Mouse (Mus musculus): Measurements from ENCODE around the gene Ipmk. TPM values are rescaled to one million over a fixed set of nuclear protein-coding genes. Genes with fewer than 3 reads are reported as not detected.

The Ipmk gene
- polyA plus RNA-seq, 1 experiment from 2014 or later: 14.0 TPM

DNA sequence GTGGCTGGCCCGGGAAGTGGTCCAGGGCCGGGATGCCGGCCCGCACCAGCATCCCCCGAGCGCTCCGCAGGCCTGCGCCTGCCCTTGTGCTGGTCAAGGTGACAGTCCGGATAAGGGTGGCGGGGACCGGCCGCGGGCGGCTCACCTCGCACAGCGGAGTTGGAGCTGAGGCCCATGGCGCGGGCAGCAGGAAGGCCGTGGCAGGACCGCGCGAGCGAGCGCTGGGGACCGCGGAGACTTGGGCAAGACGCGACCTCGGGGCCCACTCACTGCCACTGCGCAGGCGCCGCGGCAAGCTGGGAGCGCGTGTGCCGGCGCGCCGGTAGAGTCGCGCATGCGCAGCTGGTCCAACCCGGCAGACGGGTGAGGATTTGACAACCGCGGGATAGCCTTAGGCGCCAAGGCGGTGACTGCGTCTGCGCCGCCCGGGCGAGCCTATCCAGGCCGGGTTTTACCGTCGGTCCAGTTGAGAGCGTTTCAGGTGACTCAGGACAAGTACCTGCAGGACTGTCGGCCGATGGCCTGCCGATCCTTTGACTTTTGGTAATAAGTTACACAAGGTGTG, 2.9 kb upstream of the Ipmk start, which contains the start of gene Cisd1:
Cisd1 (minus strand) TSS at position 376 of the 565 bp plus-strand sequence.
- H3K4me3 ChIP-seq (ENCODE audit: low read length): peak within 1 kb of the TSS; percentile 68
- no peaks in the 10 kb centered on the region for H3K36me3 ChIP-seq (ENCODE audit: control insufficient read depth, insufficient read depth, low read length)
- under 1% methylated on average over 59 of the region's 60 CpGs for WGBS
- no peaks in the 10 kb centered on the region for H3K27me3 ChIP-seq (ENCODE audit: control insufficient read depth, insufficient read depth, low read depth, low read length)
- no peaks in the 10 kb centered on the region for H3K9me3 ChIP-seq (ENCODE audit: control insufficient read depth, low read length)
- peaks cover 25% of the 10 kb centered on the region for H3K4me1 ChIP-seq (replicated peaks; ENCODE audit: control insufficient read depth, insufficient read depth, low read length)
- peak within 1 kb of the TSS; percentile 32; the same call in 1 of the 2 replicates for H3K27ac ChIP-seq (ENCODE audit: low read length)
- peak within 1 kb of the TSS; percentile 66 for H3K9ac ChIP-seq (ENCODE audit: low read length)
- H3K4me2 ChIP-seq (ENCODE audit: low read depth, low read length): peak within 1 kb of the TSS; percentile 56
- peak; percentile 75 for ATAC-seq (ENCODE audit: low read depth)

DNA sequence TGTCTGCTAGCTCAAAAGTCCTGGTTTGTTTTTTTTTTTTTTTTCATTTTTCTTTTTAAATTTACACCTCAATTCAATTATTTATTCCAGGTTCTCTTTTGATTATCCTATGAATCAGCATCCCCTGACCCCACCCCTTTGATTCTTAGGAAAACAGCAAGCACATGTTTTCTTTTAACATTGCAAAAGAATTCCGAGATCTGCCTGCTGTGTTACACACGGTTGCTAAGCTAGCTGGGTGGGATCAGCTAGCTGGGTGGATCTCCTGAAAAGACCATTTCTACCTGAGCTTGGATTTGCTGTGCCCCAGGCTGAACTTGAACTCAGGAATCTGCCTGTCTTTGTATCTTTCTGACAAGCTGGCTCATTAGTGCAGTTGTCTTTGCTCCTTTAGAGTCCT, 1.5 kb upstream of the Ipmk start:
- Histone ChIP-seq H3K27me3 (ENCODE audit: control insufficient read depth, insufficient read depth, low read depth, low read length) (no peaks in the 10 kb centered on the region), H3K36me3 (ENCODE audit: control insufficient read depth, insufficient read depth, low read length) (no peaks in the 10 kb centered on the region), H3K4me1 (replicated peaks; ENCODE audit: control insufficient read depth, insufficient read depth, low read length) (peaks cover 25% of the 10 kb centered on the region), H3K9ac (ENCODE audit: low read length) (no peak overlapping the region), H3K4me3 (ENCODE audit: low read length) (no peak overlapping the region), H3K4me2 (ENCODE audit: low read depth, low read length) (no peak overlapping the region), H3K27ac (ENCODE audit: low read length) (no peak overlapping the region), H3K9me3 (ENCODE audit: control insufficient read depth, low read length) (no peaks in the 10 kb centered on the region)
- no peak for ATAC-seq (ENCODE audit: low read depth)
- WGBS: 55% methylated on average over 2 of the region's 2 CpGs

GRCm38 (mm10) chr10:71346722-71347508, 648 bp upstream of the Ipmk start:
- Histone ChIP-seq H3K9me3 (ENCODE audit: control insufficient read depth, low read length) (no peaks in the 10 kb centered on the region), H3K36me3 (ENCODE audit: control insufficient read depth, insufficient read depth, low read length) (no peaks in the 10 kb centered on the region), H3K27ac (ENCODE audit: low read length) (peak overlapping the region; percentile 72; the same call in 1 of the 2 replicates), H3K9ac (ENCODE audit: low read length) (peak overlapping the region; percentile 79), H3K4me3 (ENCODE audit: low read length) (peak overlapping the region; percentile 71), H3K4me2 (ENCODE audit: low read depth, low read length) (peak overlapping the region; percentile 83), H3K27me3 (ENCODE audit: control insufficient read depth, insufficient read depth, low read depth, low read length) (no peaks in the 10 kb centered on the region), H3K4me1 (replicated peaks; ENCODE audit: control insufficient read depth, insufficient read depth, low read length) (peaks cover 25% of the 10 kb centered on the region)
- ATAC-seq (ENCODE audit: low read depth): no peak
- 11% methylated on average over 13 of the region's 13 CpGs for WGBS

DNA sequence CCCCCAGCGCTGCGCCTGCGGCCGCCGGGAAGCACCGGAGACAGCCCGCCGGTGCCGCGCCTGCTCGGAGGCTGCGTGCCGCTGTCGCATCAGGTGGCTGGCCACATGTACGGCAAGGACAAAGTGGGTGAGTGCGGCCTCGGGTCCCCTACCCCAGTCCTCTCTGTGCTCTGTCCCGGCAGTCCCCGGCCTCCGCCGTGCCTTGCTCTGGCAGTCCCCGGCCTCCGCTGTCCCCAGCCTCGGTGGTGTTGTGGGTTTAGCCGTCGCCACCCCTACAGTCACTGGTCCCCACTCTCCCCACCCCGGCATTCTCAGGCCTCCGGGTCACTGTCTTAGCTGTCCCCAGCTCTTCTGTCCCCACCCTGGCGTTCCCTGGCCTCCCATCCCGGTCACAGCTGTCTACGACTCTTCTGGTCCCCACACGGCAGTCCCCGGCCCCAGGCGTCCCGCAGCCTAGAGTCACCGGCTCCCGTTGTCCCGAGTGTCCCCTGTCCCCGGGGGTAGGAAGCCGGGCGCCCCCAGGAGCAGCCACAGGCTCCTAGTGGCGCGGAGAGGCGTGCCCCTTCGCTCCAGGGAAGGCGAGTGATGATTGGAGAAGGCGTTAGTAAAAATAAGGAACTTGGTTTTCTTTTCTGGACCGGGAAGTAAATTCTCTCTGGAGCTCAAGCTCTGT, 537 bp downstream of the Ipmk start:
- peak; percentile 45 for ATAC-seq (ENCODE audit: low read depth)
- Histone ChIP-seq H3K4me2 (ENCODE audit: low read depth, low read length) (peak overlapping the region; percentile 83), H3K9ac (ENCODE audit: low read length) (peak overlapping the region; percentile 79), H3K36me3 (ENCODE audit: control insufficient read depth, insufficient read depth, low read length) (no peaks in the 10 kb centered on the region), H3K27ac (ENCODE audit: low read length) (peak overlapping the region; percentile 78), H3K9me3 (ENCODE audit: control insufficient read depth, low read length) (no peaks in the 10 kb centered on the region), H3K4me1 (replicated peaks; ENCODE audit: control insufficient read depth, insufficient read depth, low read length) (peaks cover 25% of the 10 kb centered on the region), H3K4me3 (ENCODE audit: low read length) (peak overlapping the region; percentile 71), H3K27me3 (ENCODE audit: control insufficient read depth, insufficient read depth, low read depth, low read length) (no peaks in the 10 kb centered on the region)
- WGBS: under 1% methylated on average over 47 of the region's 48 CpGs

GRCm38 (mm10) chr10:71348637-71349280, 1.2 kb downstream of the Ipmk start:
- 14% methylated on average over 16 of the region's 16 CpGs for WGBS
- peak overlapping the region; percentile 78 for H3K27ac ChIP-seq (ENCODE audit: low read length)
- peak overlapping the region; percentile 71 for H3K4me3 ChIP-seq (ENCODE audit: low read length)
- H3K27me3 ChIP-seq (ENCODE audit: control insufficient read depth, insufficient read depth, low read depth, low read length): no peaks in the 10 kb centered on the region
- H3K9ac ChIP-seq (ENCODE audit: low read length): peak overlapping the region; percentile 79
- ATAC-seq (ENCODE audit: low read depth): no peak
- H3K4me1 ChIP-seq (replicated peaks; ENCODE audit: control insufficient read depth, insufficient read depth, low read length): peaks cover 23% of the 10 kb centered on the region
- peak overlapping the region; percentile 83 for H3K4me2 ChIP-seq (ENCODE audit: low read depth, low read length)
- no peaks in the 10 kb centered on the region; the same call in 1 of the 2 replicates for H3K36me3 ChIP-seq (ENCODE audit: control insufficient read depth, insufficient read depth, low read length)
- no peaks in the 10 kb centered on the region for H3K9me3 ChIP-seq (ENCODE audit: control insufficient read depth, low read length)

DNA sequence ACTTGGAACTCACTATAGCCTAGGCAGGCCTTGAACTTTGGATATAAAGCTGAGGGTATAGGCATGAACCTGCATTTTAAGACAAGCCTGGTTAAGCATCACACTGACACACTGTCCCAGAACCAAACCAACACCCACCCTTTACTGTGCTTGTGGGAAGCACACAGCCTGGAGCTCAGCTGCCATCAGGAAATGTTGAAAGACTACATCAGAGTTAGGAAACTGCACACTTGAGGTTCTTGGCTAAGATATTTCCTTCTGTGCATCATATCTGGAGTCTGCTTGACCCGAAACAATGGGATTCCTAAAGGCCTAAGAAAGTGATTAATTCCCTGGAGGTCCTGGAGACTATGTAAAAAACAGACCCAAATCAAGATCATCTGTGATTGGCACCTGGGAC, 1.7 kb downstream of the Ipmk start:
- no peak overlapping the region for H3K27ac ChIP-seq (ENCODE audit: low read length)
- ATAC-seq (ENCODE audit: low read depth): no peak
- no peaks in the 10 kb centered on the region for H3K9me3 ChIP-seq (ENCODE audit: control insufficient read depth, low read length)
- no peaks in the 10 kb centered on the region for H3K27me3 ChIP-seq (ENCODE audit: control insufficient read depth, insufficient read depth, low read depth, low read length)
- peaks cover 19% of the 10 kb centered on the region for H3K4me1 ChIP-seq (replicated peaks; ENCODE audit: control insufficient read depth, insufficient read depth, low read length)
- peak overlapping the region; percentile 83 for H3K4me2 ChIP-seq (ENCODE audit: low read depth, low read length)
- WGBS: 67% methylated on average over 1 of the region's 1 CpGs
- peak overlapping the region; percentile 79; the same call in 1 of the 2 replicates for H3K9ac ChIP-seq (ENCODE audit: low read length)
- no peaks in the 10 kb centered on the region; the same call in 1 of the 2 replicates for H3K36me3 ChIP-seq (ENCODE audit: control insufficient read depth, insufficient read depth, low read length)
- H3K4me3 ChIP-seq (ENCODE audit: low read length): peak overlapping the region; percentile 71

GRCm38 (mm10) chr10:71351301-71351700, 3.7 kb downstream of the Ipmk start:
- H3K4me1 ChIP-seq (replicated peaks; ENCODE audit: control insufficient read depth, insufficient read depth, low read length): peaks cover 15% of the 10 kb centered on the region; the same call in 1 of the 2 replicates
- 84% methylated on average over 7 of the region's 7 CpGs for WGBS
- H3K9me3 ChIP-seq (ENCODE audit: control insufficient read depth, low read length): no peaks in the 10 kb centered on the region
- no peaks in the 10 kb centered on the region; the same call in 1 of the 2 replicates for H3K36me3 ChIP-seq (ENCODE audit: control insufficient read depth, insufficient read depth, low read length)
- H3K4me3 ChIP-seq (ENCODE audit: low read length): no peak overlapping the region
- H3K27me3 ChIP-seq (ENCODE audit: control insufficient read depth, insufficient read depth, low read depth, low read length): no peaks in the 10 kb centered on the region
- H3K9ac ChIP-seq (ENCODE audit: low read length): no peak overlapping the region
- H3K27ac ChIP-seq (ENCODE audit: low read length): no peak overlapping the region
- no peak for ATAC-seq (ENCODE audit: low read depth)
- no peak overlapping the region for H3K4me2 ChIP-seq (ENCODE audit: low read depth, low read length)

GRCm38 (mm10) chr10:71353850-71354249, 6.3 kb downstream of the Ipmk start:
- H3K9me3 ChIP-seq (ENCODE audit: control insufficient read depth, low read length): no peaks in the 10 kb centered on the region
- peaks cover 10% of the 10 kb centered on the region; the same call in 1 of the 2 replicates for H3K4me1 ChIP-seq (replicated peaks; ENCODE audit: control insufficient read depth, insufficient read depth, low read length)
- no peak overlapping the region for H3K9ac ChIP-seq (ENCODE audit: low read length)
- H3K36me3 ChIP-seq (ENCODE audit: control insufficient read depth, insufficient read depth, low read length): no peaks in the 10 kb centered on the region; the same call in 1 of the 2 replicates
- H3K27ac ChIP-seq (ENCODE audit: low read length): peak overlapping the region; percentile 43; the same call in 1 of the 2 replicates
- H3K4me3 ChIP-seq (ENCODE audit: low read length): no peak overlapping the region
- ATAC-seq (ENCODE audit: low read depth): peak; percentile 81
- no peaks in the 10 kb centered on the region for H3K27me3 ChIP-seq (ENCODE audit: control insufficient read depth, insufficient read depth, low read depth, low read length)
- WGBS: 44% methylated on average over 9 of the region's 9 CpGs
- no peak overlapping the region for H3K4me2 ChIP-seq (ENCODE audit: low read depth, low read length)
